Comparison of ENCODE assay signal across 13 mouse cellular contexts in the genomic region with DNA sequence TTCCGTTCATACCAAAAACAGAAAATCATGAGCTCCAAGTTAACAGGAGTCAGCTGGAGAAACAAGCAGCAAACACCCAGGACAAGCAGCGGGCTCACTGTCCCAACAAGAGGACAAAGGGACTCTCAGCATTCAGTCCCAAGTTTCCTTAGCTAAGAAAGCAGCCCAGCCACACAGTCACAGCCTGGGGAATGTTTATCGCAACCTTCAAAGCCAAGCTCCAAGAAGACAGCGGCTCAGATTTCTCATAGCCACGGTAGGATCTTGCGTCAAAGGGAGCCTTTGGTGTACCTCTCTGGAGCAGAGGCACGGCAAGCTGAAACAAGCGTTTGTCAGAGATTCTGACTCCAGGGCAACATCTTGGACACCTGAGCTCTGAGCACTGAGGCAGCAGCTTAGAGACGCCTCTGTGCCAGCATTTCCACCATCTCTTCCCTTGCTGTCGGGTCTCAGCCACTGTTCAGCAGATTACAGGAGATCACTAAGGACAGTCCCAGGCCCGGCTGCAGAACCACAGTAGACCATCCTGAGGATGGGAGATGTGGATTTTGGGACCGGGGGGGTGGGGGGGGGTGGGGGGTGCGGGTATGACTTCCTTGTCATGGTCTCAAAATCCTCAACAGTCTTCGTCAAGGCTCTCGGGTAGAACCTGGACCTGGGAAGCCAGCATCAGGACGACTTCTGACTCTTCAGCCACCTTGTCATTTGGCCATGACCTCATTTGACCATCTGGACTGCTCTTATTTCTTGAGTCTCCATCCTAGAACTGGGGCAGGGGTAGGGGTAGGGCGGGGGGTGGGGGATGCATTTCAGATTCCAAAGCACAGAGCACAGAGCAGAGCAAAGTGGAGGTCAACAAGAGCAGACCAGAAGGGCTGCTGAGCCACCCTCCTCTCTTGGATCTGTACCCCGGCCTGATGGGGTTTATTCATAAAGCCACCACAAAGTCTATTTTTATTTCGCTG. TPM values are rescaled to one million over a fixed set of nuclear protein-coding genes. Genes with fewer than 3 reads are reported as not detected.
DNase-seq lines count a peak whose midpoint lies in the region; ATAC-seq and TF ChIP-seq lines count a peak whose summit lies in the region.
"Had no signal": no experiment of that assay in that cellular context is flagged by ENCODE, and none has a peak within 500 bp of the region (broad histone marks: within the 10 kb centered on the region; RNA-seq: fewer than 3 reads in every experiment).

No protein-coding gene starts in this region.

- no peaks in the 10 kb centered on the region for H3K36me3 ChIP-seq in kidney, embryonic 14.5 days (ENCODE audit: control insufficient read depth, insufficient read depth, low read length)
- no peaks in the 10 kb centered on the region for H3K36me3 ChIP-seq in kidney, adult 2 months (ENCODE audit: control insufficient read depth, insufficient read depth, low read length)
- no peaks in the 10 kb centered on the region for H3K36me3 ChIP-seq in heart, embryonic 16.5 days (ENCODE audit: control insufficient read depth, insufficient read depth)
- H3K36me3 ChIP-seq: liver, embryonic 13.5 days had no signal

- TF ChIP-seq CTCF in kidney, adult 2 months (conservative IDR thresholded peaks at IDR 0.05; ENCODE audit: insufficient read depth, insufficient read length, low read depth, low read length) = no peak
- TF ChIP-seq CTCF in bone marrow macrophage, adult 2 months (IDR thresholded peaks at IDR 0.05; ENCODE audit: low read depth, low read length) = no peak

- DNase-seq in adrenal gland, postnatal 14 days = peak; percentile 57
- DNase-seq in adrenal gland, adult 18-20 months (ENCODE audit: low spot score in 2 of 2) = no peak
- DNase-seq in kidney, adult 2 months = no peak
- DNase-seq in thymus, postnatal 4 days = no peak
- DNase-seq in ovary, adult 18-20 months (ENCODE audit: low spot score) = no peak
- DNase-seq: B cell, adult 2 months; liver, embryonic 13.5 days; right cerebral cortex, postnatal 25 days had no signal

- H3K27ac ChIP-seq in kidney, embryonic 14.5 days (ENCODE audit: low read depth, low read length) = peak overlapping the region; percentile 74; the same call in 1 of the 2 replicates
- no peak overlapping the region for H3K27ac ChIP-seq in kidney, adult 2 months (ENCODE audit: insufficient read depth, low read depth, low read length)
- H3K27ac ChIP-seq in bone marrow macrophage, adult 2 months (ENCODE audit: insufficient read depth, low read depth, low read length) = peak overlapping the region; percentile 63
- 0 out of 2 replicates have a peak overlapping the region, but pooled peaks have one; percentile 29 for H3K27ac ChIP-seq in heart, embryonic 16.5 days (ENCODE audit: low read length)
- H3K27ac ChIP-seq: liver, embryonic 13.5 days had no signal

- no peak overlapping the region for H3K4me3 ChIP-seq in kidney, embryonic 14.5 days (ENCODE audit: low read length)
- no peak overlapping the region for H3K4me3 ChIP-seq in kidney, adult 2 months (ENCODE audit: insufficient read depth, low read depth, low read length)
- H3K4me3 ChIP-seq in bone marrow macrophage, adult 2 months (ENCODE audit: insufficient read depth, low read length) = no peak overlapping the region
- no peak overlapping the region for H3K4me3 ChIP-seq in heart, embryonic 16.5 days (ENCODE audit: low read length)
- H3K4me3 ChIP-seq: liver, embryonic 13.5 days had no signal

- no peak overlapping the region for H3K4me2 ChIP-seq in kidney, embryonic 14.5 days (replicated peaks; ENCODE audit: low read depth, low read length)
- H3K4me2 ChIP-seq in heart, embryonic 16.5 days (ENCODE audit: low read depth, low read length) = peak overlapping the region; percentile 8; the same call in 1 of the 2 replicates
- H3K4me2 ChIP-seq: liver, embryonic 13.5 days had no signal

- H3K9me3 ChIP-seq in kidney, embryonic 14.5 days (ENCODE audit: control insufficient read depth, low read length) = no peaks in the 10 kb centered on the region
- H3K9me3 ChIP-seq in heart, embryonic 16.5 days (replicated peaks; ENCODE audit: control insufficient read depth, low read length) = no peaks in the 10 kb centered on the region
- H3K9me3 ChIP-seq: liver, embryonic 13.5 days had no signal

- TF ChIP-seq POLR2A in kidney, adult 2 months (IDR thresholded peaks at IDR 0.05; ENCODE audit: low read depth, low read length) = no peak
- no peak for TF ChIP-seq POLR2A in bone marrow macrophage, adult 2 months (IDR thresholded peaks at IDR 0.05; ENCODE audit: borderline replicate concordance, low read depth, low read length)

- 0 out of 2 replicates have a peak, but pooled peaks cover 10% of the 10 kb centered on the region for H3K4me1 ChIP-seq in kidney, embryonic 14.5 days (ENCODE audit: control insufficient read depth, insufficient read depth, low read length)
- H3K4me1 ChIP-seq in kidney, adult 2 months (ENCODE audit: control insufficient read depth, insufficient read depth, low read length) = peaks cover 9% of the 10 kb centered on the region; the same call in 1 of the 2 replicates
- H3K4me1 ChIP-seq in bone marrow macrophage, adult 2 months (ENCODE audit: control insufficient read depth, insufficient read depth, low read length) = peaks cover 52% of the 10 kb centered on the region
- peaks cover 6% of the 10 kb centered on the region for H3K4me1 ChIP-seq in heart, embryonic 16.5 days (ENCODE audit: control insufficient read depth, insufficient read depth, low read length)

- WGBS in kidney, embryonic 14.5 days = 31% methylated on average over 19 of the region's 19 CpGs
- 56% methylated on average over 19 of the region's 19 CpGs for WGBS in kidney, adult 2 months
- 40% methylated on average over 19 of the region's 19 CpGs for WGBS in heart, embryonic 16.5 days

- 0 out of 2 replicates have a peak overlapping the region, but pooled peaks have one; percentile 12 for H3K9ac ChIP-seq in kidney, embryonic 14.5 days (ENCODE audit: low read depth, low read length)
- H3K9ac ChIP-seq in heart, embryonic 16.5 days (ENCODE audit: low read length) = no peak overlapping the region
- H3K9ac ChIP-seq: liver, embryonic 13.5 days had no signal

- ATAC-seq in kidney, embryonic 14.5 days (ENCODE audit: low FRiP score, low TSS enrichment) = peak; percentile 37; the same call in 1 of the 2 replicates
- no peak for ATAC-seq in heart, embryonic 16.5 days (replicated peaks; ENCODE audit: extremely low read depth, insufficient read depth, low FRiP score)

- no peaks in the 10 kb centered on the region for H3K27me3 ChIP-seq in kidney, embryonic 14.5 days (ENCODE audit: control insufficient read depth, insufficient read depth, low read length)
- H3K27me3 ChIP-seq in kidney, adult 2 months (replicated peaks; ENCODE audit: control insufficient read depth, insufficient read depth, low read length) = no peaks in the 10 kb centered on the region
- H3K27me3 ChIP-seq in heart, embryonic 16.5 days (ENCODE audit: control insufficient read depth, insufficient read depth, low read length) = no peaks in the 10 kb centered on the region
- H3K27me3 ChIP-seq: liver, embryonic 13.5 days had no signal

RNA-seq across cellular contexts. Expression of gene Cdc42, which starts 18.1 kb away (rescaled TPM):
- total RNA-seq in adrenal gland, postnatal 14 days (2021) = 355 and 372 TPM in 2 replicates
- 100 to 1,000 TPM; 386 to 454 TPM for total RNA-seq in adrenal gland, adult 18-20 months (2021)
- polyA plus RNA-seq in kidney, embryonic 14.5 days (2014; fragmentation: Nextera tagmentation; extraction: Ambion mirVana) = 657 and 680 TPM in 2 replicates
- polyA plus RNA-seq in kidney, adult 2 months (2012; rRNA removed) = 83.5 and 116 TPM in 2 replicates
- polyA plus RNA-seq in bone marrow macrophage, adult 2 months (2012; ENCODE audit: insufficient read depth, insufficient read length, missing spikeins) = 937 and 962 TPM in 2 replicates
- polyA plus RNA-seq in heart, embryonic 16.5 days (2015; fragmentation: Nextera tagmentation; extraction: Ambion mirVana) = 497 and 514 TPM in 2 replicates

RNA-seq across cellular contexts. Expression of gene Cela3a, which starts 34.0 kb away (rescaled TPM):
- total RNA-seq in adrenal gland, postnatal 14 days (2021) = not detected in 2 replicates
- total RNA-seq in adrenal gland, adult 18-20 months (2021) = not detected
- polyA plus RNA-seq in kidney, embryonic 14.5 days (2014; fragmentation: Nextera tagmentation; extraction: Ambion mirVana) = not detected in 2 replicates
- polyA plus RNA-seq in kidney, adult 2 months (2012; rRNA removed) = not detected in 2 replicates
- polyA plus RNA-seq in bone marrow macrophage, adult 2 months (2012; ENCODE audit: insufficient read depth, insufficient read length, missing spikeins) = not detected in 2 replicates
- polyA plus RNA-seq in heart, embryonic 16.5 days (2015; fragmentation: Nextera tagmentation; extraction: Ambion mirVana) = not detected in 2 replicates
- total RNA-seq: adrenal gland, postnatal 36 days; heart, postnatal 10 days had no signal
- polyA plus RNA-seq: liver, embryonic 13.5 days had no signal

RNA-seq across cellular contexts. Expression of gene Cela3b, which starts 54.7 kb away (rescaled TPM):
- not detected in 2 replicates for total RNA-seq in adrenal gland, postnatal 14 days (2021)
- total RNA-seq in adrenal gland, adult 18-20 months (2021) = not detected
- not detected in 2 replicates for polyA plus RNA-seq in kidney, embryonic 14.5 days (2014; fragmentation: Nextera tagmentation; extraction: Ambion mirVana)
- not detected in 2 replicates for polyA plus RNA-seq in kidney, adult 2 months (2012; rRNA removed)
- not detected in 2 replicates for polyA plus RNA-seq in bone marrow macrophage, adult 2 months (2012; ENCODE audit: insufficient read depth, insufficient read length, missing spikeins)
- 0.35 TPM in 1 of 2 replicates, not detected in the other for polyA plus RNA-seq in heart, embryonic 16.5 days (2015; fragmentation: Nextera tagmentation; extraction: Ambion mirVana)
- total RNA-seq: adrenal gland, postnatal 36 days; heart, postnatal 10 days had no signal
